Mouse (Mus musculus) sigmoid colon, adult 10 weeks (tissue): ENCODE measurements around the gene Fam205a1. TPM values are rescaled to one million over a fixed set of nuclear protein-coding genes. Genes with fewer than 3 reads are reported as not detected.

Source experiments
- polyA plus RNA-seq: library from polyadenylated mRNA; stranded (reverse); fragments of 350-450 nt; fragmentation: Illumina TruSeq; extraction: RNeasy Lipid Tissue Mini Kit (QIAGEN cat#74804); gene quantifications from one replicate; pipeline ENCODE4 v1.2.3, GENCODE M21; 2014; ENCODE audit warnings: low read depth, low replicate concordance

The Fam205a1 gene
- 0.16 TPM for polyA plus RNA-seq

DNA sequence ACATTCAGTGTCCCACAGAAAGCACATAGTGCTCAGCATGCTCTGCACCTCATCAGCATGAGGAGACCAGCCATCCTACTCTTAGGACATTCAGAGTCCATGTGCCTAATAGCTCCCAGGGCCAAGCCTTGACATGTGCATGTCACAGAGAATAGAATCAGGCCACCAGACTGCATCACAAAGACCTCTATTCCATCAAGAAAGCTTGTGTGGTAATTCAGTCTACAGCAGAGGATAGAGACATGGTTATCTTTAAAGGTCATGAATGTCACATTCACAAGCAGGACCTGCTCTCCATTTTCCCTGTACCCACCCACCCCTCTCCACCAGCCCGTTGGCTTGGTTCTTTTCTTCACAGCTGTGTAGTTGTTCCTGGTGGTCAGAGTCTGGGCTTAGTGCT lies at the start of gene Fam205a1:
Fam205a1 (minus strand) TSS at position 101 of the 400 bp plus-strand sequence.

DNA sequence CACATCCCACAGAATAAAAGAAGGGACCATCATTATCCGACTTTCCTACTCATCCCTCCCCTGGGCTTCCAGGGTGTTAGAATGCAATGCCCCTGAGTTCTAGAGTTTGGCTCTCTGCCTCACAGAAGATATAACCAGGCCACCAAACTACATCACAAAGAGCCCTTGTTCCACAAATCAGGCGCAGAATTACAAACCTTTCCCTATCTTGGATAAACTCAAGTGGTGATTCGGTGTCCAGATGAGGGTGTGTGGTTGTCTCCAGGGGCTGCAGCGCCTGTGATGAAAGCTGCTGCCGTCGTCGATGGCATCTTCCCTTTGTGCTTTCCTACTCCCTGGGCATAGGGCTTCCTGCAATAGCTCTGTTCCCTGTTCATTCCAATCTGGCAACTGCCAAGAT lies 20.4 kb upstream of the Fam205a1 start, which contains the start of gene Fam205c:
Fam205c (minus strand) TSS at position 101 of the 400 bp plus-strand sequence.

DNA sequence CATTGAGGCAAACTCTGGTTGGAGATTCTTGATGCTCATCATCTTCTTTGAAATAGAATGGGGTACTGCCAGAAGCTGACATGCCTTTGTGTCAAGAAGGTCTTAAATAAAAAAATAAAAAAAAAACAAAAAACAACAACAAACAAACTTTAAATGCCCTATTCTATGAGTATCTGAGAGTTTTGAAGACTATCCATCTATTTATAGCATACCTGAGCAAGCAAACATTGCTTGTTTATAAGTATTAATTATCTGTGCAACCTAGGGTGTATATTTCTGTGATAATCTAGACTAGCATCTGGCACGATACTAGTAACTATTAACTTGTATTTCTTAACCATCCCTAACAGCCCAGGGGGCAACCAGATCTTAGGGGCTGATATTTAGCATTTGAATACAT lies 3.0 kb upstream of the Fam205a1 start, which contains the start of gene Gm12394:
Gm12394 (minus strand) TSS at position 101 of the 400 bp plus-strand sequence.

Other genes with a start within 250 kb of the Fam205a1 start
- 3.1 TPM for gene Gm10591, start 241.7 kb downstream of the Fam205a1 start, polyA plus RNA-seq
- not detected for gene Gm2564, start 224.2 kb downstream of the Fam205a1 start, polyA plus RNA-seq
- not detected for gene Ccl27b, start 198.6 kb downstream of the Fam205a1 start, polyA plus RNA-seq
- not detected for gene Il11ra2, start 192.0 kb downstream of the Fam205a1 start, polyA plus RNA-seq
- gene 4930578G10Rik, start 118.3 kb downstream of the Fam205a1 start, polyA plus RNA-seq, result not detected
- gene Ccl19, start 97.3 kb downstream of the Fam205a1 start, polyA plus RNA-seq, result not detected
- not detected for gene Ccl21a, start 79.9 kb downstream of the Fam205a1 start, polyA plus RNA-seq
- not detected for gene Gm12394, start 2.9 kb upstream of the Fam205a1 start, polyA plus RNA-seq
- gene Fam205c, start 20.3 kb upstream of the Fam205a1 start, polyA plus RNA-seq, result not detected
- 1.1 TPM for gene Phf24, start 62.8 kb upstream of the Fam205a1 start, polyA plus RNA-seq
- gene Dnajb5, start 95.9 kb upstream of the Fam205a1 start, polyA plus RNA-seq, result 1.2 TPM
- gene 1700022I11Rik, start 115.7 kb upstream of the Fam205a1 start, polyA plus RNA-seq, result not detected
- 128 TPM for gene Vcp, start 146.6 kb upstream of the Fam205a1 start, polyA plus RNA-seq
- gene Fancg, start 156.6 kb upstream of the Fam205a1 start, polyA plus RNA-seq, result 6.6 TPM
- 3.0 TPM for gene Pigo, start 171.9 kb upstream of the Fam205a1 start, polyA plus RNA-seq
- gene Stoml2, start 177.8 kb upstream of the Fam205a1 start, polyA plus RNA-seq, result 14.3 TPM
- gene Fam214b, start 192.3 kb upstream of the Fam205a1 start, polyA plus RNA-seq, result 6.4 TPM
- 17.3 TPM for gene Unc13b, start 205.1 kb upstream of the Fam205a1 start, polyA plus RNA-seq